Mouse (Mus musculus): Measurements from ENCODE around the gene Pyy.

Pyy gene

GRCm38 (mm10) chr11:102095676-102096075, 12.0 kb downstream of the Pyy start:
- DNase-seq (ENCODE audit: low read depth) = no peak

- DNase-seq (ENCODE audit: low read depth) = no peak
Observed at GRCm38 (mm10) chr11:102089088-102089808, 18.4 kb downstream of the Pyy start.

GRCm38 (mm10) chr11:102087931-102088898, 19.4 kb downstream of the Pyy start, which contains the start of gene Mpp2:
TSS of gene Mpp2 (minus strand) at chr11:102088515.
- no peak for DNase-seq (ENCODE audit: low read depth)

DNA sequence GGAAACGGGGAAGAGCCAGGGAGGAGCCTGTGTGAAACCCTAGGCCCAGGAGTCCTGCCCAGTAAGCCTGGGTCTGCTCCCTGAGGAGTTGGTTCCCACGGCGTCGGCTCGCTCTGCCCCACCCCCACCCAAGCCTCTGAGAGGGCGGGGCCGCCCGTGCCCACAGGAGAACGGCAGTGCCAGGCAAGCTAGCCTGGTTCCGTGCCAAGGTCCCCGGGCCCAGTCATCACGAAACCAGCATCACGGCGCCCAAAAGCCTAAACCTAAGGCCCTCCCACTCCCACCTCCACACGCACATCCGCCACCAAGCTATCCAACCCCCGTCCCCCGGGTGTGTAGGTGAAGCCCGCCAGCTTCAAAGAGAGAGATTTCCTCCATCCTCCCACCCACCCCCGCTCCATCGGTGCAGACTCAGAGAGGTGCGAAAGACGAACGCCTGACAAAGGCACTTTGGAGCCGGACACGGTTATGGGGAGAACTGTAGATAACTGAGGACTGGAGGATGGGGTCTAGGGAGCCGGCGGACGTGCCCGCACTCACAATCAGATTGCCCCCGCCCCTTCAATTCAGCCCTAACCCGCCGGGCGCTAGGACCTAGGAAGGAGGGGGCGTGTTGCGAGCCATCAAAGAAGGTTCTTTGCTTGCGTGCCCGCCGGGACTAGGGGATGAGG, 20.4 kb downstream of the Pyy start:
- peak; percentile 72 for DNase-seq (ENCODE audit: low read depth)

DNA sequence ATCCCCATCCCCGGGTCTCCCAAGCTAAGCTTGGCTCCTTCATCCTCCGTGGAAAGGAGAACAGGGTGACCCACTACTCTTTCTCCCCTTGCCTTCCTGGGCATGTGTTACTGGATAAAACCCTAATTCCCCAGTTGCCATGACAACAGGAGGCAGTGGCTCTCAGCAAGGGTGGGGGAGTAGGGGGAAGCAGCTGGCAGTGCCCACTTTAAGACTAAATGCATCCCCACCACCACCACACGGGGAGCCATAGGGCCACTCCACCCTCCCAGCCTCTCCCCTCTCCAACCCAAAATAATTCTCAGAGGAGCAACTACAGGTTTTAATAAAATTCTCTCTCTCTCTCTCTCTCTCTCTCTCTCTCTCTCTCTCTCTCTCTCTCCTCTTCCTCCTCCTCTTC, 21.3 kb downstream of the Pyy start:
- DNase-seq (ENCODE audit: low read depth) = no peak

DNA sequence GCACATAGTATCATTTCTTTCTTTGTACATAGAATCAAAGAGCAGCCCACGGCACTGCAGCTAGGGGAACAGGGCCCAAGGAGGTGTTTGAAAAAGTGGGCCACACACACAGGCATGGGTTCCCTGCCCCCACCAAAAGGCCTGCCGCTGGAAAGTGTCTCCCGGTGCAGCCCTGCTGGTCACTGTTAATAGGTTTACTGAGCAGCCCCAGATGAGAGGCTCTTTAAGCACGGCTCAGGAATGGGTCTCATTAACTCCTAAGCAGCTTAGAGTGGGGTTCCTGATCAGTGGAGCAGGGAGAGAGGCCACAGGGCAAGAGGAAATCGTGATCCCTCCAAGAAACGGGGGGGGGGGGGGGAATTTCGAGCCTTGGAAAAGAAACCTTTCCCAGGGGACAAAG, 23.5 kb downstream of the Pyy start:
- no peak for DNase-seq (ENCODE audit: low read depth)

DNA sequence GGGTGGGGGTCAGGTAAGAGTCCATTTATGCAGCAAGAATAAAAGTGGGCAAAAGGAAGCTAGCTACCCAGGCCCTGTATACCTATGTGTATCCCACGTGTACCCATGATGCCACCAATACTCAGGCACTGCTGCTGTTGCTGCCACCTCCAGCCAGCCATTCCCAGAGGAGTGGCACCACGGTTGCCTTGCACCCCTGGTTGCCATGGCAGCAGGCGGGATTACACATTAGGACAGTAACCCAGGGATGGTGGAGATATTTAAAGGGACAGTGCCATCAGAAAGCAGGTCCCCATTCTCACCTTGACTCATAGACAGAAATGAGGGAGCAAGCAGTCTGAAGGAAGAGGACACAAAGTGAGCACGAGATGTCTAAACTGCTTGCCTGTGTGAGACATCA, 24.4 kb downstream of the Pyy start:
- no peak for DNase-seq (ENCODE audit: low read depth)

GRCm38 (mm10) chr11:102082322-102082721, 25.3 kb downstream of the Pyy start:
- DNase-seq (ENCODE audit: low read depth) = no peak

GRCm38 (mm10) chr11:102073722-102074121, 33.9 kb downstream of the Pyy start:
- no peak for DNase-seq (ENCODE audit: low read depth)

- DNase-seq (ENCODE audit: low read depth) = no peak
Observed at GRCm38 (mm10) chr11:102072729-102073128, 34.9 kb downstream of the Pyy start.

DNA sequence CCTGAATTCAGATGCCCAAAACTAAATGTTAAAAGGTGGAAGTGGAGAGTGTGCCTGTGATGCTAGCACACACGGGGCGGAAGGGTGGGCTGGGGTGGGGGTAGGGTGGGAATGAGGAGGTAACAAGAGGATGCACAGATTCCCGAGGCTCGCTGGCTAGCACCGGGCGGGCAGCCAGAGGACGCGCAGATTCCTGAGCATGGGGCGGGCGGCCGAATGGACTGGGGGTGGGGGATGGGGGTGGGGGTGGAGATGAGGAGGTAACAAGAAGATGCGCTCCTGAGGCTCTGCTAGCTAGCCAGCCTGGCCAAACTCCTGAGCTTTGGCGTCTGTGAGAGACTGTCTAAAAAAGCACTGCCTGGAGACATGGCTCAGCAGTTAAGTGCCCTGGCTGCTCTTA, 37.2 kb downstream of the Pyy start:
- DNase-seq (ENCODE audit: low read depth) = no peak

- no peak for DNase-seq (ENCODE audit: low read depth)
Observed at GRCm38 (mm10) chr11:102069633-102070032, 38.0 kb downstream of the Pyy start.

DNA sequence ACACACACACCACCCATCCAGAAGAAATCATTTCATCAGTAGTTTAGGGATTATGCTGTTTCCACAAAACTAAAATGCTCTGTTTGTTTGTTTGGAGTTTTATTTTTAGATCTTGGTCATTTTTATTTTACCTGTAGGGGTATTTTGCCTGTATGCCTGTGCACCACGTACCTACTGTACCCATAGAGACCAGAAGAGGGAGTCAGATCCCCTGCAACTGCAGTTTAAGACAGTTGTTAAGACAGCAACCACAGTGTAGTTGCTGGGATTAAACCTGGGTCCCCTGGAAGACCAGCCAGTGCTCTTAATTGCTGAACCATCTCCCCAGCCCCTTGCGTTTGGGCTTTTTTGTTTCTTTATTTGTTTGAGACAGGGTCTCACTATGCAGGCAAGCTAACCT, 38.7 kb downstream of the Pyy start:
- no peak for DNase-seq (ENCODE audit: low read depth)

GRCm38 (mm10) chr11:102063076-102063475, 44.6 kb downstream of the Pyy start:
- DNase-seq (ENCODE audit: low read depth) = no peak

- DNase-seq (ENCODE audit: low read depth) = no peak
Observed at GRCm38 (mm10) chr11:102061941-102062473, 45.6 kb downstream of the Pyy start.

DNA sequence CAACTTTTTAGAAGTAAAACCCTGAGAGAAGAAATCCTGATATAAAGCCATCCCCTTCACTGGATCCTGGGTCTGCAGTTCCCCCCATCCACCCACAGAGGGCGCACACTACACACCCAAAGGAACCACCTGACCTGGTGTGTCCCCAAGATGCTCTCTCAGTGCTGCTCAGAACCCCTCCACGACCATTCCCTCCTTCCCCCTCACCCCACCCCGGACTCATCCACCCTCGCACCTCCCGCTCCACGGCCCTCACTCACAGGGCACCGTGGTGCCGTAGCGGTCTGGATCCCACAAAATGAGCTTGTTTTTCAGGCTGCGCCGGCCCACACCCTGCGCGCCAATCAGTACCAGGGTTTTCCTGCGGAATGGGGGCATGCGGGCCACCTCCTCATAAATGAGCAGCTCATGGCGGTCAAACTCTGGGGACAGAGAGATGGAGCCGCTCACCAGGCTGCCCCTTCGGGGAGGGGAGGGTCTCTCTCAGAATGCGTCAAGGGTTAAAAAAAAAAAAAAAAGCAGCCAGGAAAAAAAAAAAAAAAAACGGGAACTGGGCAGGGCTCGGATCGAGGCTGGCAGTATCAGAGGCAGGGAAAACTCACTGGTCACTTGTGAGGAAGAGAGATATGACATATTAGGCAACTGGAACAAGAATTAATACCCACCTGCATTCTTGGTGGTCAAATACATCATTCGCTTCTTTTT, 46.2 kb downstream of the Pyy start:
- peak; percentile 28 for DNase-seq (ENCODE audit: low read depth)

Data from fibroblast of lung, adult 2 months (primary cell).